Mouse (Mus musculus) embryonic stem cell, embryonic (primary cell): ENCODE measurements around the gene Sctr.

Source experiments
- CTCF ChIA-PET, 4 experiments: fragments of 300-600 bp in 2 of 4; fragments of 350-600 bp in 2 of 4; sonication (Branson Sonifier 250); formaldehyde crosslinking; loops; one replicate each; lab custom pipeline; 2022; ENCODE audit warnings: inconsistent platforms in 2 of 4; lab: Charles Lee
- POLR2A ChIA-PET, 4 experiments: fragments of 300-600 bp in 2 of 4; fragments of 350-600 bp in 2 of 4; sonication (Branson Sonifier 250); formaldehyde crosslinking; loops; one replicate each; lab custom pipeline; 2022; ENCODE audit warnings: antibody characterized with exemption in 4 of 4, inconsistent platforms in 1 of 4; lab: Charles Lee

Gene Sctr

DNA sequence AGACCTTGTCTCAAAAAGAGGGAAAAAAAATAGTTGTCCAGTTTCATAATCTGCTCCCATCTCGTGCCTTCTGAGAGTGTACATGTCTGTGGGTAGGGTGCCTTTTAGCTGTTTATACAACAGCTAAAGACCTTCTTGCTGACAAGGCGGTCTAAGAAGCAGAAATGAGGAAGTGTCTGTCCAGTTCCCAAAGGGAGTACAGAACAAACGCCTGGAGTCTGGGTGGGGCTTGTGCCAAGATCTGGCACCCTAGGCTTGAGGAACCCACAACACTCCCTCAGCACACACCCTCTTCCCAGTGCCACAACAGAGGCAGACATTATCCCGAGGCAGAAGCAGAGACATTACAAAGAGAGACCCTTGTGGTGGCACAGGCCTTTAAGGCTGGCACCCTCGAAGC, 68.8 kb downstream of the Sctr start:
- CTCF ChIA-PET = no interaction called here
- POLR2A ChIA-PET = interaction anchor here in 3 of 4 experiments (1.0 to 2.8 kb wide), 7 partner anchors 8 to 69 kb away, joined by 3 to 14 read pairs (median 7); partner anchors contain the start of gene Sctr (in 1 of the 3)

DNA sequence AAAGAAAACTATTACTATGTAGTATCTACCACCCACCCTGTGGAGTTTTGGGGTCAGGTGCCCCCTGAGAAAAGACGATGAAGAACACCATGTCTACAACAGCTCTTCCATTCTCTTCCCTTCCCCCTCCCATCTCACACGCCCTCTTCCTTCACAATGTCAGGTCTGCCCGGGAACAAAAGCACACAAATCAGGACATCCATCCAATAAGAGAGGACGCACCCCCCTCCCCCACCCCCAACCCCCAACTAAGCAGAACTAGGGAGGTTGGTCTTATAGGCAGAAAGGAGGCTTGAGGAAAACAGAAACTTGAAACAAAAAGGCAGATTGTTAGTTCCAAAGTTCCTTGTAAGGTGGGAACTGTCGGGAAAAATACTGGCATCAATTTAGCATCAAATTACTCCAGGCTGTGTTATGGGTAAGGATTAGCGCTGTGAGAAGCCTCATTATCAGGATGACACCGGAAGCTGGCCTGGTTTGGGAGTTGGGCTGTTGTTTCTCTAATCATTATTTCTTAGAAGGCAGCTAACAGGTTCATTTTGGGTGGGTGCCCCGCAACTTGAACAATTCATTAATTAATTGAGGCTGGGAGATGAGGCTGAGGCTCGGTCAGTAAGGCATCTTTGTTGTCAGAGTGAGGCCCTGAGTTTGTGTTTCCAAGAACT, 71.2 kb downstream of the Sctr start:
- CTCF ChIA-PET = interaction anchor here in 3 of 4 experiments (0.5 to 0.7 kb wide), 4 partner anchors 8 to 654 kb away, joined by 3 to 4 read pairs (median 3); no protein-coding TSS in a partner anchor

DNA sequence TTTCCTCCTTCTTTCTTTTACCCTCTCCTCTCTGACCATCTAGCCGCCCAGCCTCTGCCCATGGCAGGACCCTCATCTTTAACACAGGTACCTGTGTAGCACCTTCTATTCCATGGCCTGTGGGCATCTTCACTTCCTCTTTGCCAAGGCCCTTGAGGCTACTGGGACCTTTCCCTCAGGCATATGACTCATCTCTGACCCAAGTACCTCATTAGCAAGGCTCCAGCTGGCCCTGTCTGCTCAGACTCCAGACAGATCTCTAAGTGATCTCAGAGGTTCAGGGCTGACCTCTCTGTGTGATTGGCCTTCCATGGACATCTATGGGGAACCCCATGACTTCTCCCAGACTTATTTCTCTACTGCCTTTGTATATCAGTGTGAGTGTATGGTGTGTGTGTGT, 73.9 kb downstream of the Sctr start:
- CTCF ChIA-PET = interaction anchor here in 1 of 4 experiments (0.6 kb wide), 1 partner anchor 958 kb away, joined by 4 read pairs; no protein-coding TSS in a partner anchor
- POLR2A ChIA-PET = no interaction called here

More for the DNA sequence above, 71.2 kb downstream of the Sctr start:
- POLR2A ChIA-PET = interaction anchor here in 3 of 4 experiments (0.6 to 2.6 kb wide), 7 partner anchors 8 to 279 kb away, joined by 4 to 8 read pairs (median 6); partner anchors contain the start of genes 3110009E18Rik (in 1 of the 3) and Dbi (in 1 of the 3)

GRCm38 (mm10) chr1:120082957-120083585, 76.4 kb downstream of the Sctr start:
- CTCF ChIA-PET = interaction anchor here in 2 of 4 experiments (0.6 to 1.8 kb wide), 5 partner anchors 10 to 570 kb away, joined by 3 to 6 read pairs (median 4); no protein-coding TSS in a partner anchor

GRCm38 (mm10) chr1:120083921-120084517, 77.3 kb downstream of the Sctr start:
- POLR2A ChIA-PET = interaction anchor here in 3 of 4 experiments (0.7 to 2.7 kb wide), 6 partner anchors 10 to 37 kb away, joined by 3 to 13 read pairs (median 6); partner anchors contain the start of genes Tmem37 (in 3 of the 3), 3110009E18Rik (in 2 of the 3) and Dbi (in 2 of the 3)
- CTCF ChIA-PET = interaction anchor here in 1 of 4 experiments (0.6 to 1.7 kb wide), 2 partner anchors 14 to 571 kb away, joined by 3 to 6 read pairs; no protein-coding TSS in a partner anchor

More at GRCm38 (mm10) chr1:120082957-120083585, 76.4 kb downstream of the Sctr start:
- POLR2A ChIA-PET = interaction anchor here in 3 of 4 experiments (0.7 to 2.7 kb wide), 11 partner anchors 8 to 170 kb away, joined by 3 to 13 read pairs (median 3); partner anchors contain the start of genes Tmem37 (in 3 of the 3), 3110009E18Rik (in 2 of the 3), Dbi (in 2 of the 3) and Tmem177 (in 1 of the 3)

GRCm38 (mm10) chr1:120085696-120086095, 79.0 kb downstream of the Sctr start:
- CTCF ChIA-PET = interaction anchor here in 1 of 4 experiments (1.4 kb wide), 1 partner anchor 18 kb away, joined by 4 read pairs; no protein-coding TSS in a partner anchor
- POLR2A ChIA-PET = interaction anchor here in 3 of 4 experiments (0.6 to 2.5 kb wide), 11 partner anchors 8 to 134 kb away, joined by 3 to 7 read pairs (median 4); partner anchors contain the start of genes 3110009E18Rik (in 1 of the 3), Dbi (in 1 of the 3) and Tmem37 (in 1 of the 3)

- CTCF ChIA-PET = interaction anchor here in 3 of 4 experiments (0.6 to 1.7 kb wide), 6 partner anchors 9 to 53 kb away, joined by 3 to 7 read pairs (median 3); no protein-coding TSS in a partner anchor
- POLR2A ChIA-PET = interaction anchor here in 3 of 4 experiments (0.6 to 2.5 kb wide), 16 partner anchors 9 to 696 kb away, joined by 3 to 7 read pairs (median 4); partner anchors contain the start of genes Tmem37 (in 2 of the 3), 3110009E18Rik (in 1 of the 3) and Dbi (in 1 of the 3)
Observed at GRCm38 (mm10) chr1:120086644-120087043, 80.0 kb downstream of the Sctr start.

DNA sequence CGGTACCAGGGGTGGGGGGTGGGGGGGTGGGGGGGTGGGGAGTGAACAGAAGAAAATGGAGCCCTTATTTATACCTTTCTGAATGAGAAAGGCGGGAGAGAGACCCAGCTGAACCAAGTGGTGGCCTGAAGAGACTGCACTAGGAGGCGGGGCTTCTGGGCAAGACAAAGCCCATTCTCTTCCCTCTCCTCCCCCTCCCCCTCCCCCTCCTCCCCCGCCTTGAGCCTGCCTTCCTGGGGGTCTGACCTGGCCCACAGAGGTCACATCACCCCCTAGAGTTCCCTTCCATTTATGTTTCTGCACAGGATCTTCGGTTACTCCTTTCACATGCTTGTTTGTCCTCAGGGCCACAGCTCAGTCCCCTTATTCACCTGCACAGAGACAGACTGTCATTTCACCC, 82.5 kb downstream of the Sctr start:
- CTCF ChIA-PET = interaction anchor here in 3 of 4 experiments (0.5 to 1.8 kb wide), 5 partner anchors 9 to 64 kb away, joined by 3 to 8 read pairs (median 3); no protein-coding TSS in a partner anchor
- POLR2A ChIA-PET = interaction anchor here in 3 of 4 experiments (0.5 to 2.2 kb wide), 12 partner anchors 9 to 461 kb away, joined by 3 to 11 read pairs (median 4); partner anchors contain the start of genes 3110009E18Rik (in 2 of the 3), Dbi (in 2 of the 3) and Tmem37 (in 2 of the 3)

DNA sequence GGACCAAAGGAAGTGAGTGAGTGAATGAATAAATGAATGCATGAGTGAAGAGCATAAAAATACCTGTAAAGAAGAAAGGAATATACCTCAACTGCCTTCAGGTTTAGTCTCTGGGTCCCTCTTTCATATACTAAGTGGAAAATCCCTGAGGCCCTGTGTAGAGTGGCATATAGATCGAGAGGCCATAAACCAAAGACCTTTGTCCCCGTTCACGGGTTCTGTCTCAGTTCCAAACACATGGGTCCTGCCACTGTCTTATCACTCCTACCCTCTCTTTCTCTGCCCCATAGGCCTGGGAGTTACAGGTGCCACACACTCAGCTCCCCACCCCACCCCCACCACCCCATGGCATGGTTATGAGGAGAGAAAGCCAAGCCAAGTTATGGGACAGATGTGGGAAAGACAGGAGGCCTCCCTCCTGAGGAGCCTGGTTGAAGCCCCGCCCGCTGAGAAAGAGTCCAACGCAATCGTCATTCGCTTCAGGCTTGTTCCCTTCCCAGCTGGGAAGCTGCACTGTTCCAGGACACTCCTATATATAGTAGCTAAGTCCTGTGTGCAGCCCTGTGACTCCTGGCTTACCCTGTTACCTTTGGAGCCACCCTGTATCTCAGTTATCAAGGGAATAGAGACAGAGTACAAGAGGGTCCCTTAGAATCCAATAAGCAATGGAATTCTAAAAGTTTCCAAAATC, 84.3 kb downstream of the Sctr start:
- CTCF ChIA-PET = interaction anchor here in 1 of 4 experiments (1.1 kb wide), 1 partner anchor 15 kb away, joined by 4 read pairs; no protein-coding TSS in a partner anchor
- POLR2A ChIA-PET = interaction anchor here in 1 of 4 experiments (0.8 to 2.5 kb wide), 3 partner anchors 8 to 30 kb away, joined by 3 to 5 read pairs (median 5); partner anchors contain the start of genes 3110009E18Rik and Dbi

DNA sequence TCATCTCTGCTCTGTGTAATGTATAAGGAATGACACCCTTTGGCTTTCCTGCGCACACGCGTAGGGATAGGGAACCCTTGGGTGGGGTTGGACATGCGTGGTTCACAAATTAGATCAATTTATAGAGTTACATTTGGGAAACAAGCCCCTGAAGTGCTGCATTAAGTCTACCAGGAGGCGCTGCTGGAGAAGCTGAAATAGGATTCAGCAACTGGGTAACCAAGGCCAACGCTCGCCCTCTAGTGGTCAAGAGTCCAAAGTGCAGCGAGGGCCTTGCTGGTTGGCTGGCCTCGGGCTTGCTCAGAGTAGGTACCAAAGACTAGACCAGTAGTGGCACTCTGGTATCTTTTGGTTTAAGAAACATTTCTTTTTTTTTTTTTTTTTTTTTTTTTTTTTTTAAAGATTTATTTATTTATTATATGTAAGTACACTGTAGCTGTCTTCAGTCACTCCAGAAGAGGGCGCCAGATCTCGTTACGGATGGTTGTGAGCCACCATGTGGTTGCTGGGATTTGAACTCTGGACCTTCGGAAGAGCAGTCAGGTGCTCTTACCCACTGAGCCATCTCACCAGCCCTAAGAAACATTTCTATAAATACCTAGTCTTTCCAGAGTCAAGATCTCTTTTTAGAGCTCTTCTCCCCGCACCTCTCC, 86.9 kb downstream of the Sctr start:
- CTCF ChIA-PET = interaction anchor here (0.6 to 2.1 kb wide), 32 partner anchors 10 to 990 kb away, joined by 3 to 14 read pairs (median 3); partner anchors contain the start of genes 3110009E18Rik (in 2 of the 4), Dbi (in 2 of the 4) and Tmem37 (in 2 of the 4)
- POLR2A ChIA-PET = interaction anchor here in 2 of 4 experiments (1.1 to 1.2 kb wide), 2 partner anchors 27 kb away, joined by 3 to 4 read pairs; partner anchors contain the start of genes 3110009E18Rik (in 2 of the 2) and Dbi (in 2 of the 2)

DNA sequence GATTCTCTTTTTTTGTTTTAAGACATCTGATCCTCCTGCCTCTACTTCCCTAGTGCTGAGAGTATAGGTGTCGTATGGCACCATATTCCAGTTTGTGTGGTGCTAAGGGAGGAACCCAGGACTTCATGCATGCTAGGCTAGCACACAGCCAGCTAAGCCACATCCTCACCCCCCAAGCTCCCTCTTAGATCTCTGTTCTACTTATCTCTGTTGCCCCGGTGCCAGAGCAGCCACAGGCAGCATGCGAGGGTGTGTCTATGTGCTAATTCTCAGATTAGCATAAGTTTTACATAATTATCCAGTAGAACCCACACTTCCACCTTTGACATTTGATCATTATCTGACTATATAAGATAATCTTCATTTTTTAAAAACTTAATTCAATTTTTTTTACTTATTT, 88.2 kb downstream of the Sctr start:
- ChIA-PET POLR2A (no interaction called here), CTCF (interaction anchor here in 2 of 4 experiments (0.6 to 1.2 kb wide), 2 partner anchors 11 to 27 kb away, joined by 3 to 5 read pairs; no protein-coding TSS in a partner anchor)

DNA sequence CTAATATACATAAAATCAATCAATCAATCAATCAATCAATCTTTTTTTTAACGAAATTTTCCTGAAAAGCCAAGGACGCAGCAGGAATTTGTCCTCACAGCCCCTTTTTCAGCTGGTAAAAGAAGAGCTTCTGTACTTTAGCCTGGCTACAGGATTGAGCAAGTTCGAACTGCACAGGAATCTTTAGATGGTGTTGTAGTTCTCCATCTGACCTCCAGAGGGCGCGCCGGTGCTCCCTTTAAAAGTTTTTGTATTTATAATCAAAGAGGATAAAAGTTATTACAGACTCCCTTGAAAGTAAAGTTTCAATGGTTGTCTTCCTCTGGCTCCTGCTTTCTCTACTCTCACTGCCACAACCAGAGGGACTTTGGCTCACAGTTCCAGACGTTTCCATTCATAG, 91.6 kb downstream of the Sctr start:
- CTCF ChIA-PET = interaction anchor here (0.6 to 1.7 kb wide), 23 partner anchors 9 to 1102 kb away, joined by 3 to 8 read pairs (median 4); partner anchors contain the start of genes 3110009E18Rik (in 3 of the 4) and Dbi (in 3 of the 4)

DNA sequence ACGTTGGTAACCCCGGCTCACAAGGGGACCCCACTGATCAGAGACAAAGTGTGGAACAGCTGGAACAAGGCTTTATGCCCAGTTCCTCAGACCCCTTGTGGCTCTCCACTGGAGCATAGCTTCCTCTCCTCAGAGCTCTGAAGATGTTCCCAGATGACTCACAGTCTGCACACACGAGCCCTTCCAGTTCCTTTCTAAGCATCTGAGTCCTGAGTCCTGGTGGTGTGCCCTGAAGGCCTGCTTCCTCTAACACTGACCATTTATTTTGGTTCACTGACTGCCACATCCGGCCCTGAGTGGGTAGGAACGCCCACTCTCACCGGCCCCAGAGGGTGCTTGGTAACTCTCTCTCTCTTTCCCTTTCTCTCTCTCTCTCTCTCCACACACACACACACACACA, 92.8 kb downstream of the Sctr start:
- CTCF ChIA-PET = no interaction called here

More for the DNA sequence above, 91.6 kb downstream of the Sctr start:
- POLR2A ChIA-PET = interaction anchor here in 2 of 4 experiments (0.6 to 1.4 kb wide), 6 partner anchors 9 to 494 kb away, joined by 3 to 6 read pairs (median 3); partner anchors contain the start of genes 3110009E18Rik (in 2 of the 2) and Dbi (in 2 of the 2)

DNA sequence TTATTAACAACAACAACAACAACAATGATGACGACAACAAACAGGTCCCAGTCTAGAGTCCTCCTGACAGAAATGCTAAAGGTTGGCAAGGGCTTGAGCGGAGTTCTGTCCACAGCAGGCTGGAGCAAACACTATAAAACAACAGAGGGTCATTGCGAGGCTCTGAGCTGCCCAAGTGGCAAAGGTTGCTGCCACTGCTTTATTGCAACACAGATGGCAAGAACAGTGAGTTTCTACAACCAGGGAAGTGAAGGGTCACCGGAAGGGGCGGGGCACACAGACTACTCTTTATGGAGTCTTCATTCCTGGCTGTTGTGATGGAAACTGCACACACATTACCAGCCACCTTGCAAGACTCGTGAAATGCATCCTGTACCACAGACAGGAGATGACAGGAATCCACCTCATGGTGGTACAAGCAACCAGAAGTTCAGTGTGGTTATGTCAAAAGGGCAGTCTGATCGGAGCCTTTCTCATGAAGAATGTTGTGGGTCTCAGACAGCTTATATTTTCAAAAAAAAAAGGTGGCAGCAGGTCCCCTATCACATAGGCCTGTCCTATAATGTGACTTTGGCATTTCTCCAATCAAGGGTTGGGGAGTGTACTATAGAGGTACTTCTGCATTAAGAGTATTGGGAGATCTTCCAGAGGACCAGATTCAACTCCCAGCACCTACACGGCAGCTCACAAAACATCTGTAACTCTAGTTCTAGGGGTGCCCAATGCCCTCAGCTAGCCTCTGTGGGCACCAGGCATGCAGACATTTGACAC, 93.9 kb downstream of the Sctr start:
- CTCF ChIA-PET = interaction anchor here in 1 of 4 experiments (0.6 kb wide), 1 partner anchor 720 kb away, joined by 3 read pairs; no protein-coding TSS in a partner anchor

More for the DNA sequence above, 92.8 kb downstream of the Sctr start:
- POLR2A ChIA-PET = interaction anchor here in 1 of 4 experiments (1.2 kb wide), 1 partner anchor 21 kb away, joined by 4 read pairs; the partner anchor contains the start of genes 3110009E18Rik and Dbi

More for the DNA sequence above, 93.9 kb downstream of the Sctr start:
- POLR2A ChIA-PET = interaction anchor here in 2 of 4 experiments (0.7 to 1.6 kb wide), 4 partner anchors 9 to 20 kb away, joined by 4 to 5 read pairs (median 4); partner anchors contain the start of genes 3110009E18Rik (in 1 of the 2) and Dbi (in 1 of the 2)
